Mouse (Mus musculus) liver, adult 2 months (tissue): ENCODE results near the gene Itga10. TPM values are rescaled to one million over a fixed set of nuclear protein-coding genes. Genes with fewer than 3 reads are reported as not detected.
"Not testable (repeated sequence)": the region's sequence is repeated elsewhere in the genome, so short reads cannot be mapped to it uniquely, and the experiment has no call there.

ENCODE experiments used
- DNase-seq: peaks from one replicate; pipeline ENCODE4 v3.0.0-alpha.2; 2011; ENCODE audit warnings: low read depth, low spot score; ENCODE audit errors: extremely low read depth
- H3K27ac ChIP-seq: fragments of 200-500 bp; replicated peaks from 2 replicates; pipeline ENCODE4 v1.5.1; 2012; ENCODE audit warnings: low read depth, mild to moderate bottlenecking, control low read depth, inconsistent platforms, low read length; ENCODE audit not compliant: insufficient read depth
- H3K27me3 ChIP-seq: fragments of 200-500 bp; 2 replicates; pipeline ENCODE4 v1.6.1; 2012; ENCODE audit warnings: mild to moderate bottlenecking, moderate library complexity, low read length, inconsistent platforms; ENCODE audit not compliant: control insufficient read depth, insufficient read depth
- H3K36me3 ChIP-seq: fragments of 200-500 bp; 2 replicates; pipeline ENCODE4 v1.6.1; 2012; ENCODE audit warnings: low read length, inconsistent platforms; ENCODE audit not compliant: control insufficient read depth, insufficient read depth
- H3K4me1 ChIP-seq: fragments of 200-500 bp; 2 replicates; pipeline ENCODE4 v1.6.1; 2011; ENCODE audit warnings: low read length; ENCODE audit not compliant: control insufficient read depth, insufficient read depth
- H3K4me3 ChIP-seq: fragments of 200-500 bp; 2 replicates; pipeline ENCODE4 v1.5.1; 2011; ENCODE audit warnings: low read depth, mild to moderate bottlenecking, control low read depth, low read length, moderate library complexity; ENCODE audit not compliant: insufficient read depth
- H3K79me2 ChIP-seq: fragments of 200-500 bp; 2 replicates; pipeline ENCODE4 v1.6.1; 2012; ENCODE audit warnings: inconsistent platforms, mild to moderate bottlenecking, low read length, moderate library complexity; ENCODE audit not compliant: control insufficient read depth, insufficient read depth
- H3K9ac ChIP-seq: fragments of 200-500 bp; 2 replicates; pipeline ENCODE4 v1.6.1; 2012; ENCODE audit warnings: low read depth, mild to moderate bottlenecking, control low read depth, inconsistent platforms, low read length
- CTCF ChIP-seq: fragments of 200-500 bp; IDR thresholded peaks from 2 replicates; pipeline ENCODE4 v1.5.1; 2011; ENCODE audit warnings: low read depth, low read length, control low read depth
- POLR2A ChIP-seq: fragments of 200-500 bp; IDR thresholded peaks from 2 replicates; pipeline ENCODE4 v1.6.1; 2011; ENCODE audit warnings: low read length, control low read depth; ENCODE audit not compliant: insufficient read depth; ENCODE audit errors: extremely low read depth
- WGBS: fragments of 180-500 bp; shearing (Covaris S2); methylation state at CpG from one replicate; pipeline ENCODE4 v1.1.7; 2018; 5-methylcytosine and 5-hydroxymethylcytosine counted together
- polyA plus RNA-seq: library from polyadenylated mRNA; depleted of rRNA; stranded (reverse); fragments of >200 nt; gene quantifications from 2 replicates; pipeline ENCODE4 v1.2.3, GENCODE M21; 2012
- total RNA-seq: library from RNA; depleted of rRNA; stranded (reverse); fragments of >200 nt; gene quantifications from 2 replicates; pipeline ENCODE4 v1.2.3, GENCODE M21; 2014

The Itga10 gene
- total and polyA plus RNA-seq, 2 experiments, result 0.18 to 0.57 TPM

GRCm38 (mm10) chr3:96663432-96664239 lies 18.3 kb downstream of the Itga10 start:
- DNase-seq, result peak; percentile 49
- Histone ChIP-seq H3K4me1 (peaks cover 2% of the 10 kb centered on the region), H3K27ac (no peak overlapping the region), H3K27me3 (no peaks in the 10 kb centered on the region), H3K79me2 (no peaks in the 10 kb centered on the region), H3K4me3 (no peak overlapping the region), H3K36me3 (no peaks in the 10 kb centered on the region), H3K9ac (peak overlapping the region; percentile 55; the same call in 1 of the 2 replicates)
- WGBS, result 11% methylated on average over 18 of the region's 18 CpGs
- TF ChIP-seq CTCF (peak; percentile 73), POLR2A (no peak)

GRCm38 (mm10) chr3:96665732-96666363 lies 20.5 kb downstream of the Itga10 start:
- WGBS, result 87% methylated on average over 7 of the region's 7 CpGs
- not testable (repeated sequence) for H3K79me2 ChIP-seq, DNase-seq, H3K36me3 ChIP-seq, H3K27me3 ChIP-seq, H3K9ac ChIP-seq, H3K27ac ChIP-seq, H3K4me1 ChIP-seq, H3K4me3 ChIP-seq

- no peak for TF ChIP-seq CTCF
- TF ChIP-seq POLR2A, result no peak
- no peaks in the 10 kb centered on the region for H3K79me2 ChIP-seq
- DNase-seq, result no peak
- no peak overlapping the region for H3K4me3 ChIP-seq
- H3K27ac ChIP-seq, result no peak overlapping the region
- H3K9ac ChIP-seq, result no peak overlapping the region
- peaks cover 2% of the 10 kb centered on the region for H3K4me1 ChIP-seq
- H3K36me3 ChIP-seq, result no peaks in the 10 kb centered on the region
- WGBS, result 90% methylated on average over 5 of the region's 5 CpGs
- no peaks in the 10 kb centered on the region for H3K27me3 ChIP-seq
Measured at GRCm38 (mm10) chr3:96666916-96667315, 21.5 kb downstream of the Itga10 start.

GRCm38 (mm10) chr3:96667316-96667715 lies 21.9 kb downstream of the Itga10 start:
- DNase-seq, result peak; percentile 39
- H3K27ac ChIP-seq, result no peak overlapping the region
- H3K4me3 ChIP-seq, result no peak overlapping the region
- H3K27me3 ChIP-seq, result no peaks in the 10 kb centered on the region
- H3K36me3 ChIP-seq, result no peaks in the 10 kb centered on the region
- H3K9ac ChIP-seq, result no peak overlapping the region
- TF ChIP-seq POLR2A (no peak), CTCF (peak; percentile 38; the same call in 1 of the 2 replicates)
- WGBS, result 15% methylated on average over 1 of the region's 1 CpGs
- no peaks in the 10 kb centered on the region for H3K79me2 ChIP-seq
- H3K4me1 ChIP-seq, result peaks cover 2% of the 10 kb centered on the region

- DNase-seq, result no peak
- Histone ChIP-seq H3K9ac (no peak overlapping the region), H3K4me3 (no peak overlapping the region), H3K27me3 (no peaks in the 10 kb centered on the region), H3K4me1 (peaks cover 2% of the 10 kb centered on the region), H3K27ac (no peak overlapping the region), H3K79me2 (no peaks in the 10 kb centered on the region), H3K36me3 (no peaks in the 10 kb centered on the region)
- WGBS, result 92% methylated on average over 5 of the region's 5 CpGs
- TF ChIP-seq POLR2A (no peak), CTCF (no peak)
Measured at GRCm38 (mm10) chr3:96668424-96669067, 23.2 kb downstream of the Itga10 start.
